Mouse (Mus musculus) lung, postnatal 4 days (tissue): ENCODE measurements at regions not wholly inside any gene's neighbourhood (a gene's known extent, or its start where the extent isn't known, plus 50 kb on each side); places are given as distances from the start of the nearest gene placed in this dataset.

Experiments
- DNase-seq, 2 experiments: peaks; one replicate each; pipeline ENCODE4 v3.0.0; 2021

DNA sequence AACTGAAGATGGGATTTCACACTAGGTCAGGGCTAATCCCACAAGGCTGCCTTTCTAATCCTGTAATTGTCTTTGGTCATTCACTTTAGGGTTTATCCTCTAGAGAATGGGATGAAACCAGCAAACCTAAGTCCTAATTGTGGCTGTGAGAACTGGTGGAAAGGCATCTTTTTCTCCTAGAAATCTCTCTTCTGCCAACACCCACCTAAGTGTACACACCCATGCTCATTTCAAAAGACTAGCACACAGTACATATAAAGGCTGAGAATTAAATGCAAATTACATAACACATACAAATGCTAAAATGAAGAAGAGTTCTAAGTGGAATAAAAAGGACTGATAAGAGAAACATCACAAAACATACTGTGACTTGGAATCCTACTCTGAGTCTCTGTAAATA, 579.5 kb downstream of the Eepd1 start:
- DNase-seq, result no peak

DNA sequence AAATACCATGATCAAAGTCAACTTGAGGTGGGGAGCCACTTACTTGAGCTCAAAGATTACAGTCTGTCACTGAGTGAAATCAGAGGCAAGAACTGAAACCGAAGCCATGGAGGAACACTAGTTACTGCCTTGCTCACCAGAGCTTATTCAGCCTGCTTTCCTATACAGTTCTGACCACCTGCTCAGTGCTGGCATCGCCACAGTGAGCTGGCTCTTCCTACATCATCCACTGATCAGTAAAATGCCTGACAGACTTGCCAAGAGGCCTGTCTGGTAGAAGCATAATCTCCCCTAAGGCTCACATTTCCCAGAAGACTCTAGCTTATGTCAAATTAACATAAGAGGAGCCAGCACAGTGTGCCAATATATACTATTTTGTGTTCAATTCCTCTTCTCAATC, 595.7 kb downstream of the Eepd1 start:
- no peak for DNase-seq

DNA sequence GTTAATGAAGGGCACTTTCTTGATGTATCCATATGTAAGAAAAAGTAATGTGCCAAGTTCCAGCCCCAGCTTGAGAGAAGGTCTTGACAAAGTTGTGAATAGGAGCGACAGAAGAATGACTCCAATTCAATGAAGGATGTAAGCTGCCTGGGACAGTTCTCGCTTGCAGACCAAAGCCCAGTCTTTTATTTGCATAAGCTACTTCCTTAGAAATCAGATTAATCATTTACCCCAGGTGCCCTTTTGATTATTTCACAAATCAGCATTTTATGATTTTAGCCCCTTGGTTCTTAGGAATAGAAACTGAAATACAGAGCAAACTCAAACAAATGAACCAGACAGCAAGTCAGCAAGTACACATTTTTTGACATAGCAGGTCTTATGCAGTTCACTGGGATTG, 605.2 kb downstream of the Eepd1 start:
- no peak for DNase-seq

DNA sequence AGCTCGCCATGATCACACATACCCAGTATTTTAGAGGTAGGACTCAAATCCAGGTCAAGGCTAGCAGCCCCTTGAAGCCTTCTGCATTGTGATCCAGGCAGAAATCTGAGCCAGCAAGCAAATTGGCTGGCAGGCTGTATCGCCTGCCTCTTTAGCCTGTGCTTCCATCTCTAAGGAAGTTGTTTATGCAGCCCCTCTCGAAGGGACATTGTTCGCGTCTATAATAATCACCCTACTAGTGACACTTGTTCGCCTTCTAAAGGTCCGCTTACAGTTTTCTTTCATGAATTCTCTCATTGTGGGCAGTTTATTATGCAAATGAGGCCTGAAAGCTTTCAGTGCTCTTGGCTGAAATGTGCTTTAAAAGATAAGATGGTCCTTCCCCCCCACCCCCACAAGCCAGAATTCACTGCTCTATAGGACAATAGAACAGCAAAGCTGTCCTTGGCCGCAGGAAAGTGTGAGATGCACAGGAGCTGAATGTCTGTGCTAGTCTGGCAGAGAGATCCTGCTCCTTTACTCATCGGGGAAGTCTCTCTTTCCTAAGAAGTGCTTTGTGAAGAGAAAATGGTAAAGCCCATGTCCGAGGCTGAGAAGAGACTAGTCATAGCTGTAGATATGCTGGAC, 610.8 kb downstream of the Eepd1 start:
- DNase-seq, result no peak

DNA sequence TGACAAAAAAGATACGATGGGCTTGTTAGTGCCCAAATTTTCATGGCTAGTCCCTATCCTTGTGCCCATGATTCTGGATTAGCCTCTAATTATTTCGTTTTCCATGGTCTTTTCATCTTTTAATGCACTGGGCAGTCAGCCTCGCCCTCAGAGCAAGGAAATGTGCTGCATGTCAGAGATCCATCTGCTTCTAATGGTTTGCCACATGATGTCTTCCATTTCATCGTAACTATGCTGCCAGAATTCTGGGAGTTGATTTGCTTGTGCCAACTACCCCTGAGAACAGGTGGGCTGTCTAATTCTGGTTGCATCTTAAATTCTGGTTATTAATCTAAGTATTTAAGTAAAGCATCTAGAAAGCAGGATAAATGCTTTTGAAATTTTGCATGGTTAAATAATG, 622.8 kb downstream of the Eepd1 start:
- DNase-seq, result no peak

DNA sequence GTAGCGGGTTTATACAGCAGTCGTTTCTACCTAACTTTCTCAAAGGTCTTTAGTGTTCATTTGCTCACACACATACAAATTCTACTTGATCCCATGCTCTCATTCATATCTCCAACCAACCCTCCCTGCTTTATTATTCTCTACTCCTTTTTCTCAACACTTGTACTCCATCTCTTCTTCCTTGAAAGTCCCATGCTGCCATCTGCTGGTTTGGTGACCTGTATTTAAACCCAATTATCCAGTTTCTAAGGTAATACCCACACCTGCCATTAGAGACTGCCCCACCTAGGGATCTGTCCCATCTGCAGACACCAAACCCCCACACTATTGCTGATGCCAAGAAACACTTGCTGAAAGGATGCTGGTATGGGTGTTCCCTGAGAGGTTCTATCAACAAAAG, 611.5 kb upstream of the B3gat1 start:
- peak in 1 of 2 experiments; percentile 30 for DNase-seq

DNA sequence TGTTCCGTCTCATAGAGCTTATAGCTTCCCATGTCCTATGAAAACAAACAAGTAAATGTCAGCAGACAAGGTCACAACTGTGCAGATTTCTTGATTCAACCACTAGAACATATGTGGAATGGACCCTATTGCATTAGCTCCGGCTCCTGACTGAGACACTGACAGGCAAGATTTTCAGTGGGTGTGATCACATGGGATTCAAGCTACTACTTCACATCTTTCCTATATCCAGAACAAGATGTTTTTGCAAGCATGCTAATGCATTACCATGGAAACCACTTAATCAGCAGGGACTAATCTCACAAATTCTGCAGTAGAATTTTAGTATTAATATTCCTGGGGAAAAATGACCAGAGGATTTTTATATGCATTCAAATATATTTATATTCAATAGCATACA, 598.9 kb upstream of the B3gat1 start:
- no peak for DNase-seq
